Mouse (Mus musculus): ENCODE data around the gene Pold4. TPM values are rescaled to one million over a fixed set of nuclear protein-coding genes. Genes with fewer than 3 reads are reported as not detected.

Gene Pold4
- 116 and 130 TPM in 2 replicates for polyA plus RNA-seq (2012; rRNA removed)

DNA sequence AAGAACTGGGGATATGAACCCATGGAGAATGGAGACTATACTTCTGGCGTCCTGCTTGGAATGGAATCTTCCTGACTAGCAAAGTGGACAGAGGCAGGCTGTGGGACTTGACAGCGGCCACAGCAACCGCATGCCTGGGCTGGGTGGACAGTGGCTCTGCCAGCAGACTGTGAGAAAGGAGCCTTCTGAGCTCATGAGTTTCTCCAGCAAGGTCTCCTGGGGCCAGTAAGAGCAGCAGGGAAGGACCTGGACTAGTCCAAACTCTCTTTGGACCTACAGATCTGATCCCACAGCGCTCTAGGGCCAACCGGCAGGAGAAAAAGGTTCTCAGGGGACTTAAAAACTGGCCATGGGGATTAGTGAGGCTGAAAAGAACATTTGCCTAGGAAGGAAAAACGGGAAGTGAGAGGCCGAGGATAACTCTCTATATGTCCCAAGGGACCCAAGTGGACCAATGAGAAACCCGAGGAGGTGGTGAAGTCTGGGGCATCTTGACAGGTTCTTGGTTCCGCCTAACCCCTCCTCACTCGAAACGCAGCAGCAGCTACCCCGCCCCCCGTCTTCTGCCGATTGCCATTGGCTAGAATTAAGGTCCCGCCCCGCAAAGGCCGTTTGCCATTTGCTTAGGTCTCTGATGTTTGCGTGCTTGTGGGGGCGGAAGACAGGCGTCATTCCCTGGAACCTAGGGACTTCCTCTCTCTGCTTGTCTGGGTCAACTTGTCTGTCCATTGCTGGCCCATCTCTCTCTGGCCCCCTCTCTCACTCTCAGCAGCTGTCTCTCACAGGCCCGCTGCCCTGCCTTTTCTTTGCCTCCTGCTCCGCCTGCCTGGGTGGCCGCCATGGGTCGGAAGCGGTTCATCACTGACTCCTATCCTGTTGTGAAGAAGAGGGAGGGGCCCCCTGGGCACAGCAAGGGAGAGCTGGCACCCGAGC is at the start of gene Pold4:
Gene Pold4, plus strand, starts transcription at position 647 of the 933 bp plus-strand sequence.
- peak; percentile 70 for DNase-seq (ENCODE audit: low read depth, low spot score)
- 11% methylated on average over 26 of the region's 26 CpGs for WGBS

DNA sequence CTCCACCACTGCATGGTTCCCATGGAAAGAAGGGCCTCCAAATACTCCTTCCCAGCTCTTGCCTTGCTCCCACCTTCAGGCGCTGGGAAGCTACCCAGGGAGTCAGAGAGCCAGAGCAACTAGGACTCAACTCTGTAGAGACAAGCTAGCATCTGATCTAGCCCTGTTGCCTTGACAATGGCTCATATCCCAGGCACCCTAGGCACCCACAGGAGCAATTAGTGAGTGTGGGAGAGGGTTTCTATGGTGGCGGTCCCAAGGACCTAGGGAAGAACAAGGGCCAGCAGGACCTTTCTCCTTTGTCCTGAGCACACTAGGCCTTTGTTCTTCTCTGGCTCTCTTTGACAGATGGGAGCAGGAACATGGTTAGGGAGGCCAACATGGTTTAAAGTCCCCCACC is 48.0 kb upstream of the Pold4 start:
- no peak for DNase-seq (ENCODE audit: low read depth, low spot score)
- 93% methylated on average over 2 of the region's 2 CpGs for WGBS

DNA sequence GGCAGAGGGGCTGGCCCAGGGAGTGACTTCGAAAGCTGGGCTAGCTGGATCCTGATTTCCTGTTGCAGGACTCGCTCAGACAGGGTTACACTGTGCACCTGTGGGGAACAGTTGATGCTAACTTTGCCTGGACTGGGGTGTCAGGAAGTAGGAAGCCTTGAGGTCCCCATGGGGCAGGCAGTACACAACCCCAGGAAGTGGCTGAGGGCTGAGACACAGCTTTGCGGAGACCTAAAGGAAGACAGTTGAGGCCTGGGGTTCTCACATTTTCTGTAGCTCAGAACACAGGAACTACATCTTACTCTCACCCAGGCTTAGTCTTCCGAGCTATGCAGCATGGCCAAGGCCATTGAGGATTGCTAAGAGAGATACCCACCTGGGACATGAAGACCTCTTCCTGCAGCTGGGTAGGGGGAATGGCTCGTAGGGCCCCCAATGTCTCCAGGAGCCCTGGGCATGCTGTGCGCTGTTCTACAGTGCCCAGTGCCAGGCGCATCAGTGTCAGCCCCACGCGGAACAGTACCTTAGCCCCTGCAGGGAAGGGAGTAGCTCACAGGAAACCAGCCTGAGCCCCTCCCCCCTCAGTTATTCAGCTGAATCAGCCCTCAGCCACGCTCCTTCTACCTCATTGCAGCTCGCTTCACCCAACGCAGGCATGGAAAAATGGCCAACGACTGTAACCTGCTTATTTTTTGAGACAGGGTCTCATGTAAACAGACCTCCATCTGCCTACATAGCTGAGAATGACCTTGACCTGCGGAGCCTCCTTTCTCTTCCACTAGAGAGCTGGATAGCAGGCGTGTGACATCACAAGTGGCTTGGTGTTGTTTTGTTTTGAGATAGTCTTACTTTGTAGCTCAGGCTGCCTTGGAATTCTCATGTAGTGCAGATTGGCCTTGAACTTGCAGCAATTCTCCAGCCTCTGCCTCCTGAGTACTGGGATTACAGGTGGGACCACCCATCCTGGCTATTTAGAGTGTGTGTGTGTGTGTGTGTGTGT is 46.4 kb upstream of the Pold4 start:
- 63% methylated on average over 15 of the region's 15 CpGs for WGBS

DNA sequence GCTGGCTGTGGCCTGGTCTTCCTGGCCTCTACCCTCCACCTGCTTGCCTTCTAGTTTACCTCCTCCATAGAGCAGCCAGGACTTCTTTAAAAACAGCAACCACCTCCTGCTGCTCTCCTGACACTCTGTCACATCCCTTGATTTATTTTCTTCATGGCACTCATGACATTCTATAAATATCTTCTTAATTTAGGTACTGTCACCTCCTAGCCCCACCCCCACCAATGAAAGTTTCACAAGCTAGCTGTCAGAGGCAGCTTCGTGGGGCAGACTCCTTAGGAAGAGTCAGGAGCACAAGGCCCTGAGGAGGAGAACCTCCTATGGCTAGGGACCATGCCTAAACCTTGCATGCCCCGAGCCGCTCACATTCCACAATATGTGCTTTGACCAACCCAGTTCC is 44.4 kb upstream of the Pold4 start:
- WGBS = 74% methylated on average over 3 of the region's 3 CpGs
- no peak for DNase-seq (ENCODE audit: low read depth, low spot score)

More for the DNA sequence above, 46.4 kb upstream of the Pold4 start:
- DNase-seq (ENCODE audit: low read depth, low spot score) = no peak

DNA sequence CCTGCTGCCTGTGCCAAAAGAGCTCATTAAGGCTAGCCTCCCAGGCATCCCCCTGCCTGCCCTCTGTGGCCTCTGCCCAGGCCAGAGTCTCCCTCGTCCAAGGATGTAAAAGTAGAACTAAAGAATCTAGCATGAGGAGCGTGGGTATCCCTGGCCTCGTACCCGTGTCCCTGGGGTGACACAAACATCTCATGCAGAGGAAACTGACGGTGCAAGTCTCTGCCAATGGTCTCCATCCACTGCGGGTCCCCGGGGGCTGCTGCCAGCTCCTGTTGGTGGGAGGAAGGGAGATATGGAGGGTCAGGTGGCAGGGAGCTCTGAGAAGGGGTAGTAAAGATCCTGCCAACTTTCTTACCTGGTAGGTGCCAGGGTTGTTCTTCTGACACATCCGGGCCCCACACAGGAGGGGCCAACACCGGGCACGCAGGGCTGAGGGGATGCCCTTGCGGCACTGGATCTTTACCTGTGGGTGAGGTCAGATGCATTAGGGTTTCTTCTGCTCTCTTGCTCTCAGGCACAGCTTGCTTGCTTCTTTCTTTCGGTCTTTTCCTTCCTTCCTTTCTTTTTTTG is 42.6 kb upstream of the Pold4 start:
- WGBS = 90% methylated on average over 12 of the region's 12 CpGs

DNA sequence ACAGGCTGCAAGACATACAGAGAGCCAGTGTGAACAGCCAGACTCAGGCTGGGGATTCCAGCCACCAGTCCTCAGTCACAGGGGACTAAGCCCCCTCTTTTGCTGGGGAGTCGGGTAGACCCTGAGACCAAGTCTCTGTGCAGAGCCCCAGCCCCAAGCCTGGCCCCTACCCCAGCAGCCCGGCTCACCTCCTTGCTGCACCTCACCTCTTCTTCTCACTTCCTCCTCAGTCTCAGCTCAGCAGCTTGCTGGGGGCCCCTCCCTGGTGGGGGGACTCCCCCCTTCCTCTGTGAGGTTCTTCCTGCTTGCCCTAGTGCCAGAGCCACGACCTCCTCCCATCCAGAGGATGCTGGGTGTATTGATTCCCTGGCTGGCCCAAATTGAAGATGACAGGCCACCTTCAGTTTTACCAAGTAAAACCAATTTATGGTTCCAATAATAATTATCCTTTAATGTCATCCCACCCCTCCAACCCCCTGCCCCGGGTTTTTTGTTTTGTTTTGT is 40.8 kb upstream of the Pold4 start, which contains the start of gene Tbc1d10c:
Gene Tbc1d10c, minus strand, starts transcription at position 454 of the 504 bp plus-strand sequence.
- no peak for DNase-seq (ENCODE audit: low read depth, low spot score)
- WGBS = 38% methylated on average over 4 of the region's 4 CpGs

More for the DNA sequence above, 42.6 kb upstream of the Pold4 start:
- DNase-seq (ENCODE audit: low read depth, low spot score) = no peak

DNA sequence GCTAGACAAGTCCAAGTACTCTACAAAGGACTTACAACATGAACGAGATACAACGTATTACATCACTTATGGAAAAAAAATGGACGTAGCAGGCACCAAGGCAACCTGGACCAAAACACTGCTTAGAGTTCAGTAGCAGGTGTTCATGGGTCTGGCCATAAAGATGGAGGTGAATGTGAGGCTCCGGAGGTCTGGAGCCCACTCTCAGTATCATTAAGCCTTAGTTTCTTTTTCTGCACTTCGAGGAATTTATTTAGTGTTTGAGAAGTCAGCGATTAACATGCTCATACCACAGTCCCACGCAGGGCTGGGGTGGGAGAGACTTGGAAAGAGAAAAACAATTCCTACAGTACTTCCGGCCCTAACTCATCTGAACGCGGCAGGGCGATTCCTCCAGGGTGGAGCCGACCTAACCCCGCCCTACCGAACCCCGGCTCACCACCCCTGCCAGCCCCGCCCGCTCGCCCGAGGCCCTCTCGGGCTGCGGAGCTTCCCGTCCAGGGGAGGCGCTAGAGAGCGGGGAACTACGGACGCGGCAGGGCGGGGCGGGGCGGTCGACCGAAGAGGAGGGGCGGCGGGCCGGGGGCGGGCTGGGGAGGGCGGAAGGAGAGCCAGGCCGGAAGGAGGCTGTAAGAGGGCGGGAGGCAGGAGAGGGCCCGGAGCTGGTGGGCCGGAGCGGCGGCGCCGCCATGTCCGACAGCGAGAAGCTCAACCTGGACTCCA is 40.0 kb upstream of the Pold4 start, which contains the start of gene Ppp1ca:
Gene Ppp1ca, plus strand, starts transcription at position 538 of the 723 bp plus-strand sequence.
- DNase-seq (ENCODE audit: low read depth, low spot score) = peak; percentile 85
- WGBS = under 1% methylated on average over 47 of the region's 47 CpGs

DNA sequence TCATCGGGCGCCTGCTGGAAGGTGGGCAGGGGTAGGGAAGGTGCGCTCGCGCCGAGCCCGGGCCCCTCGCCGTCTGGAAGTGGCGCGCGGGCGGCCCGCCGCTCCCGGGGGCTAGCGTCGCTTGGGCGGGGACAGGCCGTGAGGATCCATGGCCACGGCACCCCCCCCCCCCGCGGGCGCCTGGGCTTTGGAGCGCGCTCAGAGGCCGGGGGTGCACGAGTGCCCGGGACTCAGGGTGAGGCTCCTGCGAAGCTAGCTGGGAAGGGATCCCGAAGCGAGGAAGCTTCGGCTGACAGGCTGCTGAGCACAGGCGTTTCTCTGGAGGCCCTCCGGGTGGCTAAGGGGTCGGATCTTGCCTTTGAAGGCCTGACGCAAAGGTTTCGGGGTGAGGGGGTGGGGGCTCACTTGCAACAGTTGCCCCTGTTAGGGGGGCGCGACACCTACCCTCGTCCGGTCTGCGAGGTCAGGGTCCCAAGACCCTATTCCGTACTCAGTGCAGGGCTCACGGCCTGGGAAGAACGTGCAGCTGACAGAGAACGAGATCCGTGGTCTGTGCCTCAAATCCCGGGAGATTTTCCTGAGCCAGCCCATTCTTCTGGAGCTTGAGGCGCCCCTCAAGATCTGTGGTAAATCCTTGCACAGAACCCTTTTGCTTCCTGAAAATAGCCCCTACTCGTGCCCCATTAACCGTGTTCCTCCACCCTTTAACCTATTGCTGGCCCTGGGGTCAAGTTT is 39.3 kb upstream of the Pold4 start:
- no peak for DNase-seq (ENCODE audit: low read depth, low spot score)

DNA sequence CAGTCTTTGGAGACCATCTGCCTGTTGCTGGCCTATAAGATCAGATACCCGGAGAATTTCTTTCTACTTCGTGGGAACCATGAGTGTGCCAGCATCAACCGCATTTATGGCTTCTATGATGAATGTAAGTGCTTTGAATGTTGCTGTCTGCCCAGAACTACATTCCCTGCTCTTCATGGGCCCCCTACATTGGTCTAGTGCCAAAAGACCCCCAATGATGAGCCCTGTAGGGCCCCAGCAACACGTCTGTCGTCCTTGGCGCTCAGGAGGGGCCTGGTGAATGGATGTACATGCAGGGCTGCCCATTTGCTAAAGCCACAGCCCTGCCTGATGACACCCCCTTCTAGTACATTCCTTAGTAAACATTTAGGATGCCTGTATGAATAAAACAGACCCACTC is 38.6 kb upstream of the Pold4 start:
- 38% methylated on average over 6 of the region's 6 CpGs for WGBS

More for the DNA sequence above, 39.3 kb upstream of the Pold4 start:
- WGBS = under 1% methylated on average over 52 of the region's 52 CpGs

DNA sequence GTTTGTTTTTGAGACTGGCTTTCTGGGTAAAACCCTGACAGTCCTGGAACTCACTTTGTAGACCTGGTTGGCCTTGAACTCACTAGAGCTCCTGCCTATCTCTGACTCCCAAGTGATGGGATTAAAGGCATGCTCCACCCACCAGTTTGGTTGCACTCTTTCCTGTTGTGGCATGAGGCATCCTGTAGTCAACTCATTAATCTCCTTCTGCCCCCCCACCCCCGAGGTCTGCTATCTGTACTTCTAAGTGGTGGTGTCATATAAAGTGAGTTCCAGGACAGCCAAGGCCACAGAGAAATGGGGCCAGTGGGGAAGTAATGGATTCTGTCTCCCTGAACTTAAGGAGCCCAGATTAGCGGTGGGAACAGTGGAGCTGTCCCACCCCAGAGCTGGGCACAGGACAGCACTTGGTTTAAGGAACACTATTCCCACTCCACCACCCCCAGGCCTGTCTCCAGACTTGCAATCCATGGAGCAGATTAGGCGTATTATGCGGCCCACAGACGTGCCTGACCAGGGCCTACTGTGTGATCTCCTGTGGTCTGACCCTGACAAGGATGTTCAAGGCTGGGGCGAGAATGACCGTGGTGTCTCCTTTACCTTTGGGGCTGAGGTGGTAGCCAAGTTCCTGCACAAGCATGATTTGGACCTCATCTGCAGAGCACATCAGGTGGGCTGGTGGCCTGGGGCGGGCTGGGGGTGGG is 37.5 kb upstream of the Pold4 start:
- WGBS = 81% methylated on average over 8 of the region's 8 CpGs
- DNase-seq (ENCODE audit: low read depth, low spot score) = no peak

More for the DNA sequence above, 38.6 kb upstream of the Pold4 start:
- DNase-seq (ENCODE audit: low read depth, low spot score) = no peak

DNA sequence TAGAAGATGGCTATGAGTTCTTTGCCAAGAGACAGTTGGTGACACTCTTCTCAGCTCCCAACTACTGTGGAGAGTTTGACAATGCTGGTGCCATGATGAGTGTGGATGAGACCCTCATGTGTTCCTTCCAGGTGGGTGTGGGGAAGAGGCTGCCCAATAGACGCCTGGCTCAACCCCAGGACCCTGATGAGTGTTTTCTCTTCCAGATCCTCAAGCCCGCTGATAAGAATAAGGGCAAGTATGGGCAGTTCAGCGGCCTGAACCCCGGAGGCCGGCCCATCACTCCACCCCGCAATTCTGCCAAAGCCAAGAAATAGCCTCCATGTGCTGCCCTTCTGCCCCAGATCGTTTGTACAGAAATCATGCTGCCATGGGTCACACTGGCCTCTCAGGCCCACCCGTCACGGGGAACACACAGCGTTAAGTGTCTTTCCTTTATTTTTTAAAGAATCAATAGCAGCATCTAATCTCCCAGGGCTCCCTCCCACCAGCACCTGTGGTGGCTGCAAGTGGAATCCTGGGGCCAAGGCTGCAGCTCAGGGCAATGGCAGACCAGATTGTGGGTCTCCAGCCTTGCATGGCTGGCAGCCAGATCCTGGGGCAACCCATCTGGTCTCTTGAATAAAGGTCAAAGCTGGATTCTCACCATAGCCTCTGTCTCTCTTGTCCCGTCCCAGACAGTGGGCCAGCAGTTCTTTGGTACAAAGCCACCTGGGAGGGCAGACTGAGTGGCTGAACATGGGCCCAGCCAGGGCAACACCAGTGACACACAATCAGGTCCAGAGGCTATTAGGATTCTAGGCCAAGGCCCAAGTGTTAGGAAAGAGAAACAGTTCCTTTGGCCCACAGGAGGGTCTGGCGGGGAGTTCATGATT is 36.7 kb upstream of the Pold4 start:
- no peak for DNase-seq (ENCODE audit: low read depth, low spot score)

DNA sequence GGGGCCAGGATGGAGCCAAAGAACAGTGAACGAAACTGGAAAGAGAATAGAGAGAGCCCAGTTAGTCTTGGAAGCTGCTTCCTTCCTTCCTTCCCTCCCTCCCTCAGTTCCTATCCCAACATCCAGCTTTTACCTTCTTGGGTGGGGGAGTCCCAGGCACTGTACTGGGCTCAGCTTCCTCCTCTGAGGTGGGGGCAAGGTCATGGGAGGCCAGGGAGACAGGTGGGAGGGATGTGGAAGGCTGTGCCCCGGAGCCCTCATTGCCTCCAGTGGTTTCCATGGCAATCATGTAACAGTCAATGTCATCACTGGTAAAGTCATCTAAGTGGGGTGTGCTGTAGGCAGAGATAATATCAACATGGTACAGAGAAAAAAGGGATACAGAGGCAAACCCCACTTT is 35.7 kb upstream of the Pold4 start:
- WGBS = 30% methylated on average over 2 of the region's 2 CpGs
- no peak for DNase-seq (ENCODE audit: low read depth, low spot score)

More for the DNA sequence above, 36.7 kb upstream of the Pold4 start:
- WGBS = 70% methylated on average over 12 of the region's 12 CpGs

DNA sequence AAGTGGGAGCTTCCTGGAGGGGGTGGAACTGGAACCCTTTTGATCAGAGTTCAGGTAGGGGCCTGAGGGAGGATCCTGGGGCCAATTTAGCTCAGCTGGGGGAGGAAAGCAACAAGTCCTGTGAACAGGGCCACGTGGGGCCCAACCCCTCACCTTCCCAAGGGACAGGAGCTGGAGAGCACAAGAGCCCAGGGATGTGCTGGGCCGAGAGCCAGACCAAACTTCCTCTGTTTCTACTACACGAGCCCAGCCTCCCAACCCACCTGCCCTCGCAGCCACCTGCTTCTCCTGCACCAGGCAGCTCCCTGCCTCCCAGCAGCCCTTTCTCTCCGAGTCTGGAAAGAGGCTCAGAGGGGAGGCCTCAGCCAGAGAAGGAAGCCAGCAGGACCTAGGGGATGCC is 35.2 kb upstream of the Pold4 start:
- DNase-seq (ENCODE audit: low read depth, low spot score) = no peak
- WGBS = 5% methylated on average over 5 of the region's 5 CpGs

DNA sequence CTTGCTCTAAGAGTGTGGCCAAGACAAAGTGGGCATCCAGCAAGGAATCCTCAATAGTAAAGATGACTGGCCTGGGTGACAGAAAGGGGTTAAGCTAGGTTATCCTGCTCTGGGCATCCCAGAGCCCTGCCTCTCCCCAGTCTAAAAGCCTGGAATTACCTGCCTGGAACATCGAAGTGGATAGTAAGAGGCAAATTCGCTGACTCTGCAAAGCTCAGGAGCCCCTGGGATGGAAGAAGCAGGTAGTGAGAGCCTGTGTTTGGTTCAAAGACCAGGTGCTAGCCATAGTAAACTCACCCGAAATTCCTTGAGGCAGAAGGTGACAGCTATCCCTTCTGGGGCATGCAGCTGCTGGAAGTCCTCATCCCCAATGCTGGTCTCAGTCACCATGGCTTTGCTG is 34.5 kb upstream of the Pold4 start:
- DNase-seq (ENCODE audit: low read depth, low spot score) = no peak
- WGBS = 55% methylated on average over 3 of the region's 3 CpGs

DNA sequence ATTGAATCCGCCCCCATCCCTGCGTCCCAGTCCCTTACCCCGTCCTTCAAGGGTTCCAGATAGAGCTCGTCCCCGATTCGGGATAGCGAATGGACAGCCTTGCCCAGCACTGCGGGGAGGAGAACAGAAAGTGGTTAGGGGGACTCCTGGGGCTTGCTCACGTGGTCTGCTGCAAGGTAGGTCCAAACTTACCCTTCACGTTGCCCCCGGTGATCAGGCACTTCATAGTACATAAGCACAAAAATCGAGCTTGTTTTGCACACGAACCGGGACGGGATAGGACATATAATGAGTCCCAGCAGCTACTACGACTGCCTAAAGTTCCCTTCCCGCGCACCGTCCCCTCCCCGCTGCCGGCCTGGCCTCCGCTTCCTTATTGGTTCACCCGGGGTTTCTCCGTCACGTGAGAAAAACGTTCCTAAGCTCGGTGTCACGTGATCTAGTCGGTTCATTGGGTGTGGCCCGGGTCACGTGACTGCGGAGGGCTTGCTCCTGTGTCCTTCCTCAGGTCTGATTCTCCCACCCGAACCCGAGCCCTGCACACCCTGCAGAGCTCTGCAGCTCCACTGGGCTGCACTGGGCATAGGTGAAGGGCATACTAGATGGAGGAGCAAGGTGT is 30.3 kb upstream of the Pold4 start, which contains the start of gene Rad9a:
Gene Rad9a, minus strand, starts transcription at position 372 of the 619 bp plus-strand sequence.
- DNase-seq (ENCODE audit: low read depth, low spot score) = peak; percentile 95
- under 1% methylated on average over 34 of the region's 34 CpGs for WGBS

DNA sequence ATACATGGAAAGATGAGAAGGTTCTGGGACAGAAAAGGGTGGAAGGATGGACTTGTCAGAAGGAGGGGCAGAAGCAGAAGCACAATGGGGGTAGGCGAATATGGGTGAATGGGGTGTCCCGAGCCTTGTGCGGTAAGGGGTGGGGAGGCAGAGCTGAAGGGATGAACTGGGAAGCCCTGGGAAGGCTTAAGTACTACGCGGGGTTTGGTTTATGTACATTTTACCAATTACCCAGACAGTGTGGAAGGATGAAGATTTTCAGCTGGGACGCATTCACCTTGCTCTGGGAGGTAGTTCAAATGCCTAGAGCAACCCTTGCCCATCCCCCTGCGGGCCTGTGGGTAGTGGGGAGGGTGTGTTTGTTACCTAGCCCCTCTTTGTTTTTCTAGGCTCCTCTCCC is 29.6 kb upstream of the Pold4 start:
- DNase-seq (ENCODE audit: low read depth, low spot score) = no peak
- 28% methylated on average over 7 of the region's 7 CpGs for WGBS
